Mouse (Mus musculus) CH12.LX (cell line): Measurements from ENCODE around the gene Runx2. TPM values are rescaled to one million over a fixed set of nuclear protein-coding genes. Genes with fewer than 3 reads are reported as not detected.

Experiments
- DNase-seq: peaks from one replicate; pipeline ENCODE4 v3.0.0-alpha.2; 2013; ENCODE audit errors: extremely low read depth
- H3K27ac ChIP-seq: 2 replicates; pipeline ENCODE4 v1.5.1; 2012; ENCODE audit warnings: low read depth, mild to moderate bottlenecking, control low read depth, moderate library complexity; ENCODE audit not compliant: insufficient read depth
- H3K27me3 ChIP-seq: replicated peaks from 2 replicates; pipeline ENCODE3; 2012; ENCODE audit warnings: inconsistent platforms
- H3K36me3 ChIP-seq, 2 experiments: replicated peaks in 1 of 2; 2 replicates each; pipeline versions ENCODE3 to v1.6.1; 2012; ENCODE audit warnings: inconsistent platforms in 1 of 2, low read length in 1 of 2, mild to moderate bottlenecking in 1 of 2, mixed read lengths in 1 of 2, moderate library complexity in 1 of 2; ENCODE audit not compliant: control insufficient read depth in 1 of 2, insufficient read depth in 1 of 2
- H3K4me1 ChIP-seq, 2 experiments: 2 replicates each; pipeline ENCODE4 v1.6.1; 2012; ENCODE audit warnings: inconsistent platforms in 1 of 2, moderate library complexity in 1 of 2; ENCODE audit not compliant: insufficient read depth in 2 of 2, control insufficient read depth in 1 of 2
- H3K4me2 ChIP-seq: 2 replicates; pipeline ENCODE4 v1.6.1; 2012; ENCODE audit warnings: low read depth, mild to moderate bottlenecking, control low read depth; ENCODE audit not compliant: poor library complexity, insufficient read depth, severe bottlenecking
- H3K4me3 ChIP-seq, 3 experiments: fragments of 150-350 bp in 1 of 3; sonication (generic) in 1 of 3; replicated peaks in 1 of 3; 2 replicates each; pipeline versions ENCODE3 to v1.5.1; 2011 to 2012; ENCODE audit warnings: low read depth in 2 of 3, low read length in 2 of 3, mild to moderate bottlenecking in 2 of 3, moderate library complexity in 2 of 3, control low read depth in 1 of 3, improper control_type of control experiment in 1 of 3, inconsistent platforms in 1 of 3, mixed read lengths in 1 of 3; ENCODE audit not compliant: poor library complexity in 1 of 3
- H3K79me2 ChIP-seq: replicated peaks from 2 replicates; pipeline ENCODE4 v1.6.1; 2012; ENCODE audit warnings: mild to moderate bottlenecking, moderate library complexity; ENCODE audit not compliant: control insufficient read depth, poor library complexity, insufficient read depth, severe bottlenecking; ENCODE audit errors: extremely low read depth
- H3K9ac ChIP-seq: 2 replicates; pipeline ENCODE4 v1.6.1; 2012; ENCODE audit warnings: low read depth, mild to moderate bottlenecking, control low read depth, moderate library complexity; ENCODE audit not compliant: insufficient read depth
- H3K9me3 ChIP-seq: replicated peaks from 2 replicates; pipeline ENCODE3; 2012; ENCODE audit warnings: low read length, inconsistent platforms, mixed read lengths
- CHD1 ChIP-seq: IDR thresholded peaks from 2 replicates; pipeline ENCODE4 v1.6.1; 2012; ENCODE audit warnings: low read depth, low read length, improper control_type of control experiment, inconsistent platforms
- CTCF ChIP-seq, 2 experiments: IDR thresholded peaks in 1 of 2; conservative IDR thresholded peaks in 1 of 2; 2 replicates each; pipeline ENCODE4 v1.5.1; 2011 to 2012; ENCODE audit warnings: low read depth in 2 of 2, low read length in 2 of 2, improper control_type of control experiment in 1 of 2, inconsistent platforms in 1 of 2, mild to moderate bottlenecking in 1 of 2, moderate library complexity in 1 of 2
- E2F4 ChIP-seq: IDR thresholded peaks from 2 replicates; pipeline ENCODE4 v1.6.1; 2011; ENCODE audit warnings: low read depth, low read length, improper control_type of control experiment; ENCODE audit not compliant: insufficient replicate concordance
- ELF1 ChIP-seq: IDR thresholded peaks from 2 replicates; pipeline ENCODE4 v1.6.1; 2014; ENCODE audit warnings: low read depth, mild to moderate bottlenecking, inconsistent platforms, low read length, improper control_type of control experiment
- EP300 ChIP-seq: IDR thresholded peaks from 2 replicates; pipeline ENCODE4 v1.6.1; 2011; ENCODE audit warnings: low read length, improper control_type of control experiment
- GABPA ChIP-seq: IDR thresholded peaks from 2 replicates; pipeline ENCODE4 v1.6.1; 2012; ENCODE audit warnings: low read depth, low read length, improper control_type of control experiment, inconsistent platforms; ENCODE audit not compliant: insufficient replicate concordance
- HCFC1 ChIP-seq: IDR thresholded peaks from 2 replicates; pipeline ENCODE4 v1.6.1; 2012; ENCODE audit warnings: low read depth, mild to moderate bottlenecking, inconsistent platforms, low read length, improper control_type of control experiment
- JUN ChIP-seq: IDR thresholded peaks from 2 replicates; pipeline ENCODE4 v1.6.1; 2011; ENCODE audit warnings: low read depth, mild to moderate bottlenecking, low read length, improper control_type of control experiment, moderate library complexity; ENCODE audit not compliant: insufficient read depth
- JUND ChIP-seq: conservative IDR thresholded peaks from 2 replicates; pipeline ENCODE4 v1.6.1; 2011; ENCODE audit warnings: low read depth, low read length, improper control_type of control experiment
- KAT2A ChIP-seq: IDR thresholded peaks from 2 replicates; pipeline ENCODE4 v1.6.1; 2012; ENCODE audit warnings: low read length, improper control_type of control experiment, inconsistent platforms; ENCODE audit not compliant: insufficient replicate concordance
- MAFK ChIP-seq: IDR thresholded peaks from 2 replicates; pipeline ENCODE4 v1.6.1; 2011; ENCODE audit warnings: low read length, improper control_type of control experiment; ENCODE audit not compliant: insufficient replicate concordance
- MAX ChIP-seq: IDR thresholded peaks from 2 replicates; pipeline ENCODE4 v1.6.1; 2011; ENCODE audit warnings: low read length, improper control_type of control experiment
- MEF2A ChIP-seq: IDR thresholded peaks from 2 replicates; pipeline ENCODE4 v1.6.1; 2014; ENCODE audit warnings: low read depth, mild to moderate bottlenecking, inconsistent platforms, low read length, improper control_type of control experiment, borderline replicate concordance
- MXI1 ChIP-seq: IDR thresholded peaks from 2 replicates; pipeline ENCODE4 v1.6.1; 2011; ENCODE audit warnings: mild to moderate bottlenecking, low read depth, low read length, improper control_type of control experiment
- MYC ChIP-seq: IDR thresholded peaks from 2 replicates; pipeline ENCODE4 v1.6.1; 2011; ENCODE audit warnings: low read depth, mild to moderate bottlenecking, improper control_type of control experiment, low read length
- NRF1 ChIP-seq: IDR thresholded peaks from 2 replicates; pipeline ENCODE4 v1.6.1; 2014; ENCODE audit warnings: low read depth, mild to moderate bottlenecking, inconsistent platforms, low read length, improper control_type of control experiment, moderate library complexity
- POLR2A ChIP-seq: IDR thresholded peaks from 2 replicates; pipeline ENCODE4 v1.6.1; 2011; ENCODE audit warnings: low read depth, mild to moderate bottlenecking, improper control_type of control experiment, low read length
- POLR2AphosphoS2 ChIP-seq: IDR thresholded peaks from 2 replicates; pipeline ENCODE4 v1.6.1; 2011; ENCODE audit warnings: low read depth, low read length, improper control_type of control experiment
- RCOR1 ChIP-seq: conservative IDR thresholded peaks from 2 replicates; pipeline ENCODE4 v1.6.1; 2012; ENCODE audit warnings: low read depth, mild to moderate bottlenecking, inconsistent platforms, low read length, improper control_type of control experiment
- TBP ChIP-seq: conservative IDR thresholded peaks from 2 replicates; pipeline ENCODE4 v1.6.1; 2011; ENCODE audit warnings: low read depth, low read length, improper control_type of control experiment
- UBTF ChIP-seq: IDR thresholded peaks from 2 replicates; pipeline ENCODE4 v1.6.1; 2012; ENCODE audit warnings: low read depth, mild to moderate bottlenecking, inconsistent platforms, low read length, improper control_type of control experiment, moderate library complexity
- USF1 ChIP-seq: IDR thresholded peaks from 2 replicates; pipeline ENCODE4 v1.6.1; 2014; ENCODE audit warnings: low read depth, mild to moderate bottlenecking, inconsistent platforms, low read length, improper control_type of control experiment
- USF2 ChIP-seq: conservative IDR thresholded peaks from 2 replicates; pipeline ENCODE4 v1.6.1; 2011; ENCODE audit warnings: low read depth, low read length, improper control_type of control experiment
- ZC3H11A ChIP-seq: IDR thresholded peaks from 2 replicates; pipeline ENCODE4 v1.6.1; 2012; ENCODE audit warnings: low read depth, mild to moderate bottlenecking, inconsistent platforms, low read length, improper control_type of control experiment
- ZMIZ1 ChIP-seq: IDR thresholded peaks from 2 replicates; pipeline ENCODE4 v1.6.1; 2012; ENCODE audit warnings: low read depth, mild to moderate bottlenecking, inconsistent platforms, low read length, improper control_type of control experiment
- ZNF384 ChIP-seq: IDR thresholded peaks from 2 replicates; pipeline ENCODE4 v1.6.1; 2012; ENCODE audit warnings: low read depth, low read length, improper control_type of control experiment, inconsistent platforms
- dilution Hi-C: fragments of 300-500 bp; cut with MboI; formaldehyde crosslinking; loops from 2 replicates; pipeline ENCODE4 v1.14.3; 2020; ENCODE audit warnings: low sequenced_read_pairs; ENCODE audit not compliant: extremely low pct_unique_long_range_greater_than_20kb, extremely low pct_ligation_motif_present
- in situ Hi-C: fragments of 300-500 bp; cut with MboI; formaldehyde crosslinking; loops from 3 replicates; pipeline ENCODE4 v1.14.3; 2019; ENCODE audit warnings: low sequenced_read_pairs, low pct_ligation_motif_present, low pct_unique_long_range_greater_than_20kb, mixed read lengths
- polyA plus RNA-seq: library from polyadenylated mRNA; unstranded; fragments of >175 nt; gene quantifications from 2 replicates; pipeline ENCODE4 v1.2.1, GENCODE M21; 2012; ENCODE audit warnings: low read depth; ENCODE audit not compliant: insufficient read length
- total RNA-seq, 2 experiments: library from RNA; depleted of rRNA; stranded (reverse); fragments of 300-350 nt in 1 of 2; fragments of >200 nt in 1 of 2; gene quantifications; 2 replicates each; pipeline ENCODE4 v1.2.3; 2012 to 2014

Runx2 gene
- total and polyA plus RNA-seq, 3 experiments, result 0.70 to 1.4 (median 1.1) TPM

DNA sequence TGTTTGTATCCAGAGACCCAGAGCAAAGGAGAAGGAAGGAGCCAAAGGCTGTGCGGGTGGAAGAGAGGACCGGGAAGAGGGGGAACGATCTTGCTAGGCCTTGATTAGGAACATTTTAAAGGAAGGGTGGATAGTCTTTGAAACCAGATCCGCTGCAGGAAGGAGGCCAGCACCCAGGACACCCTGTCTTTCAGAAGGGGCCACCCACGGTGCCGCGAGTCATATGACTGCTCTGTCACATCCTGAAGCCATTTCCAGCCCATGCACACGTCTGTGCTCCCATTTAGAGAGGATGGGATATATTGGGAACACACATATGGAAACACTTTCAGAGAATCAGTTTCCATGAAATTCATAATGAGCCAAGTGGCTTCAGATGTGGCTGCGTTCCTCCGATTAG, 196.4 kb downstream of the Runx2 start:
- dilution Hi-C loops, result no loop called here
- no peak overlapping the region for H3K9ac ChIP-seq
- H3K79me2 ChIP-seq, result peaks cover 8% of the 10 kb centered on the region; the same call in 1 of the 2 replicates
- no peak for DNase-seq
- no peak overlapping the region for H3K4me3 ChIP-seq
- in situ Hi-C loops, result no loop called here
- peaks cover 2% of the 10 kb centered on the region for H3K9me3 ChIP-seq
- TF ChIP-seq ZNF384, result no peak
- TF ChIP-seq ZC3H11A, result no peak
- no peak for TF ChIP-seq JUND
- no peak for TF ChIP-seq MXI1
- TF ChIP-seq MEF2A, result no peak
- TF ChIP-seq POLR2A, result no peak
- TF ChIP-seq NRF1, result no peak
- no peak for TF ChIP-seq E2F4
- no peak for TF ChIP-seq ZMIZ1
- no peak for TF ChIP-seq RCOR1
- no peak for TF ChIP-seq USF2
- no peak for TF ChIP-seq CHD1
- TF ChIP-seq TBP, result no peak
- no peak for TF ChIP-seq JUN
- TF ChIP-seq POLR2AphosphoS2, result no peak
- no peak for TF ChIP-seq GABPA
- no peak for TF ChIP-seq MAX
- TF ChIP-seq USF1, result no peak
- no peak overlapping the region for H3K4me2 ChIP-seq
- no peaks in the 10 kb centered on the region for H3K27me3 ChIP-seq
- no peak overlapping the region for H3K27ac ChIP-seq
- H3K4me1 ChIP-seq, result peaks cover 0 to 10% of the 10 kb centered on the region in 2 experiments; a peak in 3 of 4 replicates
- H3K36me3 ChIP-seq, result peaks cover 0 to 16% of the 10 kb centered on the region in 2 experiments

DNA sequence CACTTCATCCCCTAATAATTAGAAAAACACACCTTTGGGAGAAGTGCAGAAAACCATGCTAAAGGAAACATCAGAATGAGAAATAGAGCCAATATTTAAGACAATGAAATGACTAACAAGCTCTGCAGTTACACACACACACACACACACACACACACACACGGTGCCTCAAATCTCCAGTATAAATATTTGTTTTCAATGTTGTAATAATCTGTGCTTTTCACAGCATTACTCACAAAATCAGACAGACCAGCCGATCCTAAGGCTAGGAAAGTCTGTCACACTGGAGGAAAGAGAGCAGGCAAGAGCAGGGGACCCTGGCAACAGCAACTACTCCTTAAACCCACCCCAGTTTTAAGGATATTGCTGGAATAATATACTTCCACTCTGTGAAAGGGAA, 196.9 kb downstream of the Runx2 start:
- dilution Hi-C loops, result no loop called here

More for the DNA sequence above, 196.9 kb downstream of the Runx2 start:
- H3K9ac ChIP-seq, result no peak overlapping the region
- H3K27me3 ChIP-seq, result no peaks in the 10 kb centered on the region
- DNase-seq, result no peak
- no peak overlapping the region for H3K4me3 ChIP-seq
- no peak for TF ChIP-seq EP300
- no peak for TF ChIP-seq MYC
- TF ChIP-seq UBTF, result no peak
- no peak for TF ChIP-seq MXI1
- no peak for TF ChIP-seq TBP
- TF ChIP-seq KAT2A, result no peak
- no peak for TF ChIP-seq ZMIZ1
- TF ChIP-seq MAFK, result no peak
- no peak for TF ChIP-seq MAX
- no peak for TF ChIP-seq CTCF (conservative IDR thresholded peaks at IDR 0.05 in 1 of 2, IDR thresholded peaks at IDR 0.05 in 1 of 2; ENCODE audit: low read depth in 2 of 2, low read length in 2 of 2)
- TF ChIP-seq ELF1, result no peak
- TF ChIP-seq E2F4, result no peak
- TF ChIP-seq HCFC1, result no peak
- no peak for TF ChIP-seq USF1
- no peak for TF ChIP-seq JUN
- TF ChIP-seq, all 38 proteins: peak for 0
- no peak overlapping the region for H3K27ac ChIP-seq
- no peak overlapping the region for H3K4me2 ChIP-seq
- H3K9me3 ChIP-seq, result peaks cover 2% of the 10 kb centered on the region
- peaks cover 11% of the 10 kb centered on the region for H3K79me2 ChIP-seq
- peaks cover 0 to 10% of the 10 kb centered on the region in 2 experiments; a peak in 3 of 4 replicates for H3K4me1 ChIP-seq
- peaks cover 0 to 16% of the 10 kb centered on the region in 2 experiments for H3K36me3 ChIP-seq
- in situ Hi-C loops, result no loop called here
